Mouse (Mus musculus): ENCODE results near the gene Hnrnpdl.

Gene Hnrnpdl

GRCm38 (mm10) chr5:100047143-100047640 lies 7.7 kb upstream of the Hnrnpdl start:
- DNase-seq (ENCODE audit: low spot score in 2 of 2): no peak

- DNase-seq (ENCODE audit: low spot score in 2 of 2): no peak
Measured at GRCm38 (mm10) chr5:100046096-100046495, 6.6 kb upstream of the Hnrnpdl start.

GRCm38 (mm10) chr5:100044621-100045020 lies 5.2 kb upstream of the Hnrnpdl start:
- DNase-seq (ENCODE audit: low spot score in 2 of 2): no peak

GRCm38 (mm10) chr5:100044030-100044429 lies 4.6 kb upstream of the Hnrnpdl start:
- no peak for DNase-seq (ENCODE audit: low spot score in 2 of 2)

- no peak for DNase-seq (ENCODE audit: low spot score in 2 of 2)
Measured at GRCm38 (mm10) chr5:100043361-100043760, 3.9 kb upstream of the Hnrnpdl start.

- DNase-seq (ENCODE audit: low spot score in 2 of 2): no peak
Measured at GRCm38 (mm10) chr5:100042467-100042866, 3.0 kb upstream of the Hnrnpdl start.

- DNase-seq (ENCODE audit: low spot score in 2 of 2): no peak
Measured at GRCm38 (mm10) chr5:100041272-100041671, 1.8 kb upstream of the Hnrnpdl start.

GRCm38 (mm10) chr5:100040281-100040784 lies 869 bp upstream of the Hnrnpdl start:
- peak; percentile 4 to 59 for DNase-seq (ENCODE audit: low spot score in 2 of 2)

GRCm38 (mm10) chr5:100038714-100039601 lies 506 bp downstream of the Hnrnpdl start:
- DNase-seq (ENCODE audit: low spot score in 2 of 2): peak; percentile 94 to 95

- DNase-seq (ENCODE audit: low spot score in 2 of 2): peak; percentile 85 to 87
Measured at GRCm38 (mm10) chr5:100037965-100038713, 1.3 kb downstream of the Hnrnpdl start.

- no peak for DNase-seq (ENCODE audit: low spot score in 2 of 2)
Measured at GRCm38 (mm10) chr5:100036681-100037080, 2.8 kb downstream of the Hnrnpdl start.

GRCm38 (mm10) chr5:100035950-100036349 lies 3.5 kb downstream of the Hnrnpdl start:
- DNase-seq (ENCODE audit: low spot score in 2 of 2): no peak

- DNase-seq (ENCODE audit: low spot score in 2 of 2): no peak
Measured at GRCm38 (mm10) chr5:100032646-100033045, 6.8 kb downstream of the Hnrnpdl start.

- no peak for DNase-seq (ENCODE audit: low spot score in 2 of 2)
Measured at GRCm38 (mm10) chr5:100032107-100032506, 7.4 kb downstream of the Hnrnpdl start.

GRCm38 (mm10) chr5:100030069-100030468 lies 9.4 kb downstream of the Hnrnpdl start:
- DNase-seq (ENCODE audit: low spot score in 2 of 2): no peak

- DNase-seq (ENCODE audit: low spot score in 2 of 2): no peak
Measured at GRCm38 (mm10) chr5:100024868-100025267, 14.6 kb downstream of the Hnrnpdl start.

GRCm38 (mm10) chr5:100024403-100024802 lies 15.1 kb downstream of the Hnrnpdl start:
- no peak for DNase-seq (ENCODE audit: low spot score in 2 of 2)

- no peak for DNase-seq (ENCODE audit: low spot score in 2 of 2)
Measured at GRCm38 (mm10) chr5:100020089-100020488, 19.4 kb downstream of the Hnrnpdl start.

GRCm38 (mm10) chr5:100012599-100012998 lies 26.9 kb downstream of the Hnrnpdl start:
- DNase-seq (ENCODE audit: low spot score in 2 of 2): no peak

GRCm38 (mm10) chr5:100008485-100008884 lies 31.0 kb downstream of the Hnrnpdl start:
- no peak for DNase-seq (ENCODE audit: low spot score in 2 of 2)

GRCm38 (mm10) chr5:100007040-100007375 lies 32.5 kb downstream of the Hnrnpdl start:
- no peak for DNase-seq (ENCODE audit: low spot score in 2 of 2)

GRCm38 (mm10) chr5:100006324-100007039 lies 33.0 kb downstream of the Hnrnpdl start:
- no peak for DNase-seq (ENCODE audit: low spot score in 2 of 2)
